Mouse (Mus musculus): ENCODE data around the gene Paxx. TPM values are rescaled to one million over a fixed set of nuclear protein-coding genes. Genes with fewer than 3 reads are reported as not detected.

The Paxx gene
- polyA plus RNA-seq, 1 experiment from 2014 or later, result 23.5 TPM

Small RNAs within 50 kb of the gene (microRNA-seq; reads per million reads assigned to microRNA genes)
- not detected for gene Mir3087

Other genes starting within 250 kb of the Paxx start
- 72.7 and 101 TPM in 2 replicates for gene Nelfb, start 249.6 kb downstream of the Paxx start, polyA plus RNA-seq (2014; fragmentation: Nextera tagmentation; extraction: Ambion mirVana)
- 0.49 and 0.54 TPM in 2 replicates for gene Stpg3, start 246.5 kb downstream of the Paxx start, polyA plus RNA-seq (2014; fragmentation: Nextera tagmentation; extraction: Ambion mirVana)
- gene Fam166a, start 242.3 kb downstream of the Paxx start, polyA plus RNA-seq (2014; fragmentation: Nextera tagmentation; extraction: Ambion mirVana), result 0.55 TPM in 1 of 2 replicates, not detected in the other
- gene Tubb4b, start 236.4 kb downstream of the Paxx start, polyA plus RNA-seq (2014; fragmentation: Nextera tagmentation; extraction: Ambion mirVana), result 532 and 565 TPM in 2 replicates
- gene Slc34a3, start 226.7 kb downstream of the Paxx start, polyA plus RNA-seq (2014; fragmentation: Nextera tagmentation; extraction: Ambion mirVana), result 0.34 and 0.57 TPM in 2 replicates
- 0.20 and 0.39 TPM in 2 replicates for gene Rnf224, start 224.3 kb downstream of the Paxx start, polyA plus RNA-seq (2014; fragmentation: Nextera tagmentation; extraction: Ambion mirVana)
- 19.8 and 21.2 TPM in 2 replicates for gene Rnf208, start 218.8 kb downstream of the Paxx start, polyA plus RNA-seq (2014; fragmentation: Nextera tagmentation; extraction: Ambion mirVana)
- gene Cysrt1, start 218.6 kb downstream of the Paxx start, polyA plus RNA-seq (2014; fragmentation: Nextera tagmentation; extraction: Ambion mirVana), result not detected in 2 replicates
- 3.6 and 4.7 TPM in 2 replicates for gene AL732309.1, start 214.2 kb downstream of the Paxx start, polyA plus RNA-seq (2014; fragmentation: Nextera tagmentation; extraction: Ambion mirVana)
- 17.0 and 25.4 TPM in 2 replicates for gene Tmem203, start 205.7 kb downstream of the Paxx start, polyA plus RNA-seq (2014; fragmentation: Nextera tagmentation; extraction: Ambion mirVana)
- 5.8 and 7.3 TPM in 2 replicates for gene Tprn, start 198.5 kb downstream of the Paxx start, polyA plus RNA-seq (2014; fragmentation: Nextera tagmentation; extraction: Ambion mirVana)
- gene Ssna1, start 188.7 kb downstream of the Paxx start, polyA plus RNA-seq (2014; fragmentation: Nextera tagmentation; extraction: Ambion mirVana), result 212 and 253 TPM in 2 replicates
- gene Anapc2, start 188.6 kb downstream of the Paxx start, polyA plus RNA-seq (2014; fragmentation: Nextera tagmentation; extraction: Ambion mirVana), result 71.4 and 111 TPM in 2 replicates
- gene Tmem210, start 172.9 kb downstream of the Paxx start, polyA plus RNA-seq (2014; fragmentation: Nextera tagmentation; extraction: Ambion mirVana), result not detected in 2 replicates
- gene Lrrc26, start 171.2 kb downstream of the Paxx start, polyA plus RNA-seq (2014; fragmentation: Nextera tagmentation; extraction: Ambion mirVana), result not detected in 2 replicates
- gene Grin1, start 141.9 kb downstream of the Paxx start, polyA plus RNA-seq (2014; fragmentation: Nextera tagmentation; extraction: Ambion mirVana), result 0.32 and 0.64 TPM in 2 replicates
- 89.9 and 106 TPM in 2 replicates for gene Man1b1, start 128.8 kb downstream of the Paxx start, polyA plus RNA-seq (2014; fragmentation: Nextera tagmentation; extraction: Ambion mirVana)
- 15.4 and 16.2 TPM in 2 replicates for gene Dpp7, start 104.7 kb downstream of the Paxx start, polyA plus RNA-seq (2014; fragmentation: Nextera tagmentation; extraction: Ambion mirVana)
- gene Uap1l1, start 95.4 kb downstream of the Paxx start, polyA plus RNA-seq (2014; fragmentation: Nextera tagmentation; extraction: Ambion mirVana), result 19.3 and 25.0 TPM in 2 replicates
- 45.1 and 47.2 TPM in 2 replicates for gene Sapcd2, start 88.8 kb downstream of the Paxx start, polyA plus RNA-seq (2014; fragmentation: Nextera tagmentation; extraction: Ambion mirVana)
- 2.0 and 2.7 TPM in 2 replicates for gene Entpd2, start 65.2 kb downstream of the Paxx start, polyA plus RNA-seq (2014; fragmentation: Nextera tagmentation; extraction: Ambion mirVana)
- gene Npdc1, start 61.7 kb downstream of the Paxx start, polyA plus RNA-seq (2014; fragmentation: Nextera tagmentation; extraction: Ambion mirVana), result 32.8 and 34.0 TPM in 2 replicates
- gene Fut7, start 37.8 kb downstream of the Paxx start, polyA plus RNA-seq (2014; fragmentation: Nextera tagmentation; extraction: Ambion mirVana), result not detected in 2 replicates
- gene Abca2, start 32.4 kb downstream of the Paxx start, polyA plus RNA-seq (2014; fragmentation: Nextera tagmentation; extraction: Ambion mirVana), result 8.1 and 11.2 TPM in 2 replicates
- 0.57 and 1.2 TPM in 2 replicates for gene Clic3, start 4.3 kb downstream of the Paxx start, polyA plus RNA-seq (2014; fragmentation: Nextera tagmentation; extraction: Ambion mirVana)
- gene Ptgds, start 9.0 kb upstream of the Paxx start, polyA plus RNA-seq (2014; fragmentation: Nextera tagmentation; extraction: Ambion mirVana), result 1.1 and 1.5 TPM in 2 replicates
- gene Lcn12, start 32.8 kb upstream of the Paxx start, polyA plus RNA-seq (2014; fragmentation: Nextera tagmentation; extraction: Ambion mirVana), result not detected in 2 replicates
- 58.1 and 87.6 TPM in 2 replicates for gene Fbxw5, start 39.7 kb upstream of the Paxx start, polyA plus RNA-seq (2014; fragmentation: Nextera tagmentation; extraction: Ambion mirVana)
- gene C8g, start 40.6 kb upstream of the Paxx start, polyA plus RNA-seq (2014; fragmentation: Nextera tagmentation; extraction: Ambion mirVana), result 7.9 and 9.8 TPM in 2 replicates
- 30.2 and 34.0 TPM in 2 replicates for gene Traf2, start 85.8 kb upstream of the Paxx start, polyA plus RNA-seq (2014; fragmentation: Nextera tagmentation; extraction: Ambion mirVana)
- gene Edf1, start 96.8 kb upstream of the Paxx start, polyA plus RNA-seq (2014; fragmentation: Nextera tagmentation; extraction: Ambion mirVana), result 314 and 436 TPM in 2 replicates
- gene Mamdc4, start 113.8 kb upstream of the Paxx start, polyA plus RNA-seq (2014; fragmentation: Nextera tagmentation; extraction: Ambion mirVana), result 3.3 and 7.5 TPM in 2 replicates
- gene Phpt1, start 114.1 kb upstream of the Paxx start, polyA plus RNA-seq (2014; fragmentation: Nextera tagmentation; extraction: Ambion mirVana), result 229 and 294 TPM in 2 replicates
- 0.07 and 0.18 TPM in 2 replicates for gene Ajm1, start 120.7 kb upstream of the Paxx start, polyA plus RNA-seq (2014; fragmentation: Nextera tagmentation; extraction: Ambion mirVana)
- gene Rabl6, start 147.4 kb upstream of the Paxx start, polyA plus RNA-seq (2014; fragmentation: Nextera tagmentation; extraction: Ambion mirVana), result 59.6 and 81.1 TPM in 2 replicates
- 0.23 and 0.29 TPM in 2 replicates for gene Ccdc183, start 156.6 kb upstream of the Paxx start, polyA plus RNA-seq (2014; fragmentation: Nextera tagmentation; extraction: Ambion mirVana)
- gene Tmem141, start 160.9 kb upstream of the Paxx start, polyA plus RNA-seq (2014; fragmentation: Nextera tagmentation; extraction: Ambion mirVana), result 24.3 and 35.0 TPM in 2 replicates
- gene Fcna, start 166.9 kb upstream of the Paxx start, polyA plus RNA-seq (2014; fragmentation: Nextera tagmentation; extraction: Ambion mirVana), result 1.6 and 1.9 TPM in 2 replicates
- not detected in 2 replicates for gene Lcn8, start 192.0 kb upstream of the Paxx start, polyA plus RNA-seq (2014; fragmentation: Nextera tagmentation; extraction: Ambion mirVana)
- not detected in 2 replicates for gene Lcn5, start 196.9 kb upstream of the Paxx start, polyA plus RNA-seq (2014; fragmentation: Nextera tagmentation; extraction: Ambion mirVana)
- not detected in 2 replicates for gene Lcn6, start 215.7 kb upstream of the Paxx start, polyA plus RNA-seq (2014; fragmentation: Nextera tagmentation; extraction: Ambion mirVana)
- gene Lcn10, start 221.6 kb upstream of the Paxx start, polyA plus RNA-seq (2014; fragmentation: Nextera tagmentation; extraction: Ambion mirVana), result not detected in 2 replicates
- not detected in 2 replicates for gene Obp2a, start 238.9 kb upstream of the Paxx start, polyA plus RNA-seq (2014; fragmentation: Nextera tagmentation; extraction: Ambion mirVana)
- 83.2 and 93.7 TPM in 2 replicates for gene Bmyc, start 245.6 kb upstream of the Paxx start, polyA plus RNA-seq (2014; fragmentation: Nextera tagmentation; extraction: Ambion mirVana)

All from kidney, embryonic 14.5 days (tissue).